Mouse (Mus musculus) liver, adult 2 months (tissue): ENCODE results near the gene Mki67. TPM values are rescaled to one million over a fixed set of nuclear protein-coding genes. Genes with fewer than 3 reads are reported as not detected.
A peak's percentile ranks its signal among the peaks of the same experiment; 100 is the strongest.

Source experiments
- DNase-seq: peaks from one replicate; pipeline ENCODE4 v3.0.0-alpha.2; 2011; ENCODE audit warnings: low read depth, low spot score; ENCODE audit errors: extremely low read depth
- H3K27ac ChIP-seq: fragments of 200-500 bp; replicated peaks from 2 replicates; pipeline ENCODE4 v1.5.1; 2012; ENCODE audit warnings: low read depth, mild to moderate bottlenecking, control low read depth, inconsistent platforms, low read length; ENCODE audit not compliant: insufficient read depth
- H3K27me3 ChIP-seq: fragments of 200-500 bp; 2 replicates; pipeline ENCODE4 v1.6.1; 2012; ENCODE audit warnings: mild to moderate bottlenecking, moderate library complexity, low read length, inconsistent platforms; ENCODE audit not compliant: control insufficient read depth, insufficient read depth
- H3K36me3 ChIP-seq: fragments of 200-500 bp; 2 replicates; pipeline ENCODE4 v1.6.1; 2012; ENCODE audit warnings: low read length, inconsistent platforms; ENCODE audit not compliant: control insufficient read depth, insufficient read depth
- H3K4me1 ChIP-seq: fragments of 200-500 bp; 2 replicates; pipeline ENCODE4 v1.6.1; 2011; ENCODE audit warnings: low read length; ENCODE audit not compliant: control insufficient read depth, insufficient read depth
- H3K4me3 ChIP-seq: fragments of 200-500 bp; 2 replicates; pipeline ENCODE4 v1.5.1; 2011; ENCODE audit warnings: low read depth, mild to moderate bottlenecking, control low read depth, low read length, moderate library complexity; ENCODE audit not compliant: insufficient read depth
- H3K79me2 ChIP-seq: fragments of 200-500 bp; 2 replicates; pipeline ENCODE4 v1.6.1; 2012; ENCODE audit warnings: inconsistent platforms, mild to moderate bottlenecking, low read length, moderate library complexity; ENCODE audit not compliant: control insufficient read depth, insufficient read depth
- H3K9ac ChIP-seq: fragments of 200-500 bp; 2 replicates; pipeline ENCODE4 v1.6.1; 2012; ENCODE audit warnings: low read depth, mild to moderate bottlenecking, control low read depth, inconsistent platforms, low read length
- CTCF ChIP-seq: fragments of 200-500 bp; IDR thresholded peaks from 2 replicates; pipeline ENCODE4 v1.5.1; 2011; ENCODE audit warnings: low read depth, low read length, control low read depth
- POLR2A ChIP-seq: fragments of 200-500 bp; IDR thresholded peaks from 2 replicates; pipeline ENCODE4 v1.6.1; 2011; ENCODE audit warnings: low read length, control low read depth; ENCODE audit not compliant: insufficient read depth; ENCODE audit errors: extremely low read depth
- WGBS: fragments of 180-500 bp; shearing (Covaris S2); methylation state at CpG from one replicate; pipeline ENCODE4 v1.1.7; 2018; 5-methylcytosine and 5-hydroxymethylcytosine counted together
- polyA plus RNA-seq: library from polyadenylated mRNA; depleted of rRNA; stranded (reverse); fragments of >200 nt; gene quantifications from 2 replicates; pipeline ENCODE4 v1.2.3, GENCODE M21; 2012
- total RNA-seq: library from RNA; depleted of rRNA; stranded (reverse); fragments of >200 nt; gene quantifications from 2 replicates; pipeline ENCODE4 v1.2.3, GENCODE M21; 2014

The Mki67 gene
- total and polyA plus RNA-seq, 2 experiments = 0.02 to 0.65 TPM

- no peak overlapping the region for H3K27ac ChIP-seq
- H3K79me2 ChIP-seq = no peaks in the 10 kb centered on the region
- TF ChIP-seq POLR2A = no peak
- peak; percentile 90 for TF ChIP-seq CTCF
- peak overlapping the region; percentile 32 for H3K4me3 ChIP-seq
- peak; percentile 72 for DNase-seq
- no peaks in the 10 kb centered on the region for H3K36me3 ChIP-seq
- H3K4me1 ChIP-seq = no peaks in the 10 kb centered on the region
- H3K9ac ChIP-seq = no peak overlapping the region
- 18% methylated on average over 31 of the region's 31 CpGs for WGBS
- no peaks in the 10 kb centered on the region for H3K27me3 ChIP-seq
These were observed 19.8 kb upstream of the Mki67 start for GRCm38 (mm10) chr7:135735691-135736580.

GRCm38 (mm10) chr7:135734911-135735646, 18.9 kb upstream of the Mki67 start:
- H3K4me3 ChIP-seq = no peak overlapping the region
- H3K36me3 ChIP-seq = no peaks in the 10 kb centered on the region
- no peak overlapping the region for H3K27ac ChIP-seq
- no peak overlapping the region for H3K9ac ChIP-seq
- no peaks in the 10 kb centered on the region for H3K27me3 ChIP-seq
- DNase-seq = no peak
- WGBS = 84% methylated on average over 9 of the region's 9 CpGs
- TF ChIP-seq CTCF (no peak), POLR2A (no peak)
- no peaks in the 10 kb centered on the region for H3K4me1 ChIP-seq
- H3K79me2 ChIP-seq = no peaks in the 10 kb centered on the region

GRCm38 (mm10) chr7:135734379-135734778, 18.2 kb upstream of the Mki67 start:
- no peak for TF ChIP-seq POLR2A
- no peak for TF ChIP-seq CTCF
- no peaks in the 10 kb centered on the region for H3K79me2 ChIP-seq
- DNase-seq = no peak
- no peak overlapping the region for H3K4me3 ChIP-seq
- H3K36me3 ChIP-seq = no peaks in the 10 kb centered on the region
- H3K9ac ChIP-seq = no peak overlapping the region
- H3K4me1 ChIP-seq = no peaks in the 10 kb centered on the region
- WGBS = 87% methylated on average over 5 of the region's 5 CpGs
- H3K27ac ChIP-seq = no peak overlapping the region
- H3K27me3 ChIP-seq = no peaks in the 10 kb centered on the region

- Histone ChIP-seq H3K9ac (no peak overlapping the region), H3K36me3 (no peaks in the 10 kb centered on the region), H3K4me1 (peaks cover 5% of the 10 kb centered on the region; the same call in 1 of the 2 replicates), H3K27me3 (no peaks in the 10 kb centered on the region), H3K4me3 (no peak overlapping the region), H3K79me2 (no peaks in the 10 kb centered on the region), H3K27ac (no peak overlapping the region)
- DNase-seq = peak; percentile 60
- TF ChIP-seq CTCF (no peak), POLR2A (no peak)
- WGBS = 67% methylated on average over 12 of the region's 12 CpGs
These were observed 11.9 kb upstream of the Mki67 start for GRCm38 (mm10) chr7:135728038-135728437.

GRCm38 (mm10) chr7:135726707-135727106, 10.5 kb upstream of the Mki67 start:
- H3K79me2 ChIP-seq = no peaks in the 10 kb centered on the region
- H3K27ac ChIP-seq = no peak overlapping the region
- TF ChIP-seq POLR2A = no peak
- no peak for TF ChIP-seq CTCF
- peaks cover 5% of the 10 kb centered on the region; the same call in 1 of the 2 replicates for H3K4me1 ChIP-seq
- WGBS = 82% methylated on average over 1 of the region's 1 CpGs
- no peak overlapping the region for H3K9ac ChIP-seq
- H3K27me3 ChIP-seq = no peaks in the 10 kb centered on the region
- H3K4me3 ChIP-seq = no peak overlapping the region
- no peak for DNase-seq
- no peaks in the 10 kb centered on the region for H3K36me3 ChIP-seq
